Mouse (Mus musculus) CH12.LX (cell line): Measurements from ENCODE around the gene Olfr1412. TPM values are rescaled to one million over a fixed set of nuclear protein-coding genes. Genes with fewer than 3 reads are reported as not detected.

Experiments used
- DNase-seq: peaks from one replicate; pipeline ENCODE4 v3.0.0-alpha.2; 2013; ENCODE audit errors: extremely low read depth
- H3K27ac ChIP-seq: 2 replicates; pipeline ENCODE4 v1.5.1; 2012; ENCODE audit warnings: low read depth, mild to moderate bottlenecking, control low read depth, moderate library complexity; ENCODE audit not compliant: insufficient read depth
- H3K27me3 ChIP-seq: replicated peaks from 2 replicates; pipeline ENCODE3; 2012; ENCODE audit warnings: inconsistent platforms
- H3K36me3 ChIP-seq, 2 experiments: replicated peaks in 1 of 2; 2 replicates each; pipeline versions ENCODE3 to v1.6.1; 2012; ENCODE audit warnings: inconsistent platforms in 1 of 2, low read length in 1 of 2, mild to moderate bottlenecking in 1 of 2, mixed read lengths in 1 of 2, moderate library complexity in 1 of 2; ENCODE audit not compliant: control insufficient read depth in 1 of 2, insufficient read depth in 1 of 2
- H3K4me1 ChIP-seq, 2 experiments: 2 replicates each; pipeline ENCODE4 v1.6.1; 2012; ENCODE audit warnings: inconsistent platforms in 1 of 2, moderate library complexity in 1 of 2; ENCODE audit not compliant: insufficient read depth in 2 of 2, control insufficient read depth in 1 of 2
- H3K4me2 ChIP-seq: 2 replicates; pipeline ENCODE4 v1.6.1; 2012; ENCODE audit warnings: low read depth, mild to moderate bottlenecking, control low read depth; ENCODE audit not compliant: poor library complexity, insufficient read depth, severe bottlenecking
- H3K4me3 ChIP-seq, 3 experiments: fragments of 150-350 bp in 1 of 3; sonication (generic) in 1 of 3; replicated peaks in 1 of 3; 2 replicates each; pipeline versions ENCODE3 to v1.5.1; 2011 to 2012; ENCODE audit warnings: low read depth in 2 of 3, low read length in 2 of 3, mild to moderate bottlenecking in 2 of 3, moderate library complexity in 2 of 3, control low read depth in 1 of 3, improper control_type of control experiment in 1 of 3, inconsistent platforms in 1 of 3, mixed read lengths in 1 of 3; ENCODE audit not compliant: poor library complexity in 1 of 3
- H3K79me2 ChIP-seq: replicated peaks from 2 replicates; pipeline ENCODE4 v1.6.1; 2012; ENCODE audit warnings: mild to moderate bottlenecking, moderate library complexity; ENCODE audit not compliant: control insufficient read depth, poor library complexity, insufficient read depth, severe bottlenecking; ENCODE audit errors: extremely low read depth
- H3K9ac ChIP-seq: 2 replicates; pipeline ENCODE4 v1.6.1; 2012; ENCODE audit warnings: low read depth, mild to moderate bottlenecking, control low read depth, moderate library complexity; ENCODE audit not compliant: insufficient read depth
- H3K9me3 ChIP-seq: replicated peaks from 2 replicates; pipeline ENCODE3; 2012; ENCODE audit warnings: low read length, inconsistent platforms, mixed read lengths
- BHLHE40 ChIP-seq: IDR thresholded peaks from 2 replicates; pipeline ENCODE4 v1.6.1; 2011; ENCODE audit warnings: mild to moderate bottlenecking, low read depth, low read length, improper control_type of control experiment
- CTCF ChIP-seq, 2 experiments: IDR thresholded peaks in 1 of 2; conservative IDR thresholded peaks in 1 of 2; 2 replicates each; pipeline ENCODE4 v1.5.1; 2011 to 2012; ENCODE audit warnings: low read depth in 2 of 2, low read length in 2 of 2, improper control_type of control experiment in 1 of 2, inconsistent platforms in 1 of 2, mild to moderate bottlenecking in 1 of 2, moderate library complexity in 1 of 2
- E2F4 ChIP-seq: IDR thresholded peaks from 2 replicates; pipeline ENCODE4 v1.6.1; 2011; ENCODE audit warnings: low read depth, low read length, improper control_type of control experiment; ENCODE audit not compliant: insufficient replicate concordance
- ETS1 ChIP-seq: conservative IDR thresholded peaks from 2 replicates; pipeline ENCODE4 v1.6.1; 2012; ENCODE audit warnings: low read depth, mild to moderate bottlenecking, inconsistent platforms, low read length, improper control_type of control experiment, moderate library complexity
- GABPA ChIP-seq: IDR thresholded peaks from 2 replicates; pipeline ENCODE4 v1.6.1; 2012; ENCODE audit warnings: low read depth, low read length, improper control_type of control experiment, inconsistent platforms; ENCODE audit not compliant: insufficient replicate concordance
- HCFC1 ChIP-seq: IDR thresholded peaks from 2 replicates; pipeline ENCODE4 v1.6.1; 2012; ENCODE audit warnings: low read depth, mild to moderate bottlenecking, inconsistent platforms, low read length, improper control_type of control experiment
- IRF4 ChIP-seq: IDR thresholded peaks from 2 replicates; pipeline ENCODE4 v1.6.1; 2014; ENCODE audit warnings: low read depth, mild to moderate bottlenecking, inconsistent platforms, low read length, improper control_type of control experiment
- JUN ChIP-seq: IDR thresholded peaks from 2 replicates; pipeline ENCODE4 v1.6.1; 2011; ENCODE audit warnings: low read depth, mild to moderate bottlenecking, low read length, improper control_type of control experiment, moderate library complexity; ENCODE audit not compliant: insufficient read depth
- JUND ChIP-seq: conservative IDR thresholded peaks from 2 replicates; pipeline ENCODE4 v1.6.1; 2011; ENCODE audit warnings: low read depth, low read length, improper control_type of control experiment
- MAFK ChIP-seq: IDR thresholded peaks from 2 replicates; pipeline ENCODE4 v1.6.1; 2011; ENCODE audit warnings: low read length, improper control_type of control experiment; ENCODE audit not compliant: insufficient replicate concordance
- MAX ChIP-seq: IDR thresholded peaks from 2 replicates; pipeline ENCODE4 v1.6.1; 2011; ENCODE audit warnings: low read length, improper control_type of control experiment
- MEF2A ChIP-seq: IDR thresholded peaks from 2 replicates; pipeline ENCODE4 v1.6.1; 2014; ENCODE audit warnings: low read depth, mild to moderate bottlenecking, inconsistent platforms, low read length, improper control_type of control experiment, borderline replicate concordance
- MXI1 ChIP-seq: IDR thresholded peaks from 2 replicates; pipeline ENCODE4 v1.6.1; 2011; ENCODE audit warnings: mild to moderate bottlenecking, low read depth, low read length, improper control_type of control experiment
- MYC ChIP-seq: IDR thresholded peaks from 2 replicates; pipeline ENCODE4 v1.6.1; 2011; ENCODE audit warnings: low read depth, mild to moderate bottlenecking, improper control_type of control experiment, low read length
- NRF1 ChIP-seq: IDR thresholded peaks from 2 replicates; pipeline ENCODE4 v1.6.1; 2014; ENCODE audit warnings: low read depth, mild to moderate bottlenecking, inconsistent platforms, low read length, improper control_type of control experiment, moderate library complexity
- PAX5 ChIP-seq: IDR thresholded peaks from 2 replicates; pipeline ENCODE4 v1.6.1; 2012; ENCODE audit warnings: low read length, inconsistent platforms, mixed read lengths
- POLR2A ChIP-seq: IDR thresholded peaks from 2 replicates; pipeline ENCODE4 v1.6.1; 2011; ENCODE audit warnings: low read depth, mild to moderate bottlenecking, improper control_type of control experiment, low read length
- POLR2AphosphoS2 ChIP-seq: IDR thresholded peaks from 2 replicates; pipeline ENCODE4 v1.6.1; 2011; ENCODE audit warnings: low read depth, low read length, improper control_type of control experiment
- SIN3A ChIP-seq: IDR thresholded peaks from 2 replicates; pipeline ENCODE4 v1.6.1; 2012; ENCODE audit warnings: low read length, improper control_type of control experiment, inconsistent platforms
- SMC3 ChIP-seq: IDR thresholded peaks from 2 replicates; pipeline ENCODE4 v1.6.1; 2011; ENCODE audit warnings: low read depth, low read length, improper control_type of control experiment
- TCF12 ChIP-seq: IDR thresholded peaks from 2 replicates; pipeline ENCODE4 v1.6.1; 2014; ENCODE audit warnings: low read depth, mild to moderate bottlenecking, inconsistent platforms, low read length, improper control_type of control experiment
- UBTF ChIP-seq: IDR thresholded peaks from 2 replicates; pipeline ENCODE4 v1.6.1; 2012; ENCODE audit warnings: low read depth, mild to moderate bottlenecking, inconsistent platforms, low read length, improper control_type of control experiment, moderate library complexity
- USF1 ChIP-seq: IDR thresholded peaks from 2 replicates; pipeline ENCODE4 v1.6.1; 2014; ENCODE audit warnings: low read depth, mild to moderate bottlenecking, inconsistent platforms, low read length, improper control_type of control experiment
- ZC3H11A ChIP-seq: IDR thresholded peaks from 2 replicates; pipeline ENCODE4 v1.6.1; 2012; ENCODE audit warnings: low read depth, mild to moderate bottlenecking, inconsistent platforms, low read length, improper control_type of control experiment
- ZKSCAN1 ChIP-seq: IDR thresholded peaks from 2 replicates; pipeline ENCODE4 v1.6.1; 2012; ENCODE audit warnings: low read depth, inconsistent platforms, low read length, improper control_type of control experiment, borderline replicate concordance
- ZMIZ1 ChIP-seq: IDR thresholded peaks from 2 replicates; pipeline ENCODE4 v1.6.1; 2012; ENCODE audit warnings: low read depth, mild to moderate bottlenecking, inconsistent platforms, low read length, improper control_type of control experiment
- ZNF384 ChIP-seq: IDR thresholded peaks from 2 replicates; pipeline ENCODE4 v1.6.1; 2012; ENCODE audit warnings: low read depth, low read length, improper control_type of control experiment, inconsistent platforms
- dilution Hi-C: fragments of 300-500 bp; cut with MboI; formaldehyde crosslinking; loops from 2 replicates; pipeline ENCODE4 v1.14.3; 2020; ENCODE audit warnings: low sequenced_read_pairs; ENCODE audit not compliant: extremely low pct_unique_long_range_greater_than_20kb, extremely low pct_ligation_motif_present
- in situ Hi-C: fragments of 300-500 bp; cut with MboI; formaldehyde crosslinking; loops from 3 replicates; pipeline ENCODE4 v1.14.3; 2019; ENCODE audit warnings: low sequenced_read_pairs, low pct_ligation_motif_present, low pct_unique_long_range_greater_than_20kb, mixed read lengths
- polyA plus RNA-seq: library from polyadenylated mRNA; unstranded; fragments of >175 nt; gene quantifications from 2 replicates; pipeline ENCODE4 v1.2.1, GENCODE M21; 2012; ENCODE audit warnings: low read depth; ENCODE audit not compliant: insufficient read length
- total RNA-seq, 2 experiments: library from RNA; depleted of rRNA; stranded (reverse); fragments of 300-350 nt in 1 of 2; fragments of >200 nt in 1 of 2; gene quantifications; 2 replicates each; pipeline ENCODE4 v1.2.3; 2012 to 2014

The Olfr1412 gene
- total and polyA plus RNA-seq, 3 experiments, result not detected

GRCm38 (mm10) chr1:92634569-92634968, 49.0 kb downstream of the Olfr1412 start:
- DNase-seq, result no peak
- 0 out of 2 replicates have a peak, but pooled peaks cover under 1% of the 10 kb centered on the region for H3K79me2 ChIP-seq
- peaks cover 34 to 49% of the 10 kb centered on the region in 2 experiments for H3K36me3 ChIP-seq
- H3K27ac ChIP-seq, result no peak overlapping the region
- dilution Hi-C loops, result no loop called here
- TF ChIP-seq SMC3 (no peak), HCFC1 (no peak), SIN3A (no peak), PAX5 (no peak), JUND (no peak), ZNF384 (no peak), NRF1 (no peak), MYC (no peak), JUN (no peak), MAX (no peak), E2F4 (no peak), MEF2A (no peak), ZMIZ1 (no peak), POLR2AphosphoS2 (no peak), ZC3H11A (no peak), USF1 (no peak), UBTF (no peak), ZKSCAN1 (no peak), POLR2A (no peak), TCF12 (no peak)
- TF ChIP-seq, all 38 proteins: peak for 0
- Histone ChIP-seq H3K9ac (no peak overlapping the region), H3K4me2 (no peak overlapping the region), H3K27me3 (peaks cover 15% of the 10 kb centered on the region), H3K9me3 (no peaks in the 10 kb centered on the region), H3K4me3 (no peak overlapping the region), H3K4me1 (peaks cover 0 to 2% of the 10 kb centered on the region in 2 experiments; a peak in 1 of 4 replicates)
- in situ Hi-C loops, result no loop called here

DNA sequence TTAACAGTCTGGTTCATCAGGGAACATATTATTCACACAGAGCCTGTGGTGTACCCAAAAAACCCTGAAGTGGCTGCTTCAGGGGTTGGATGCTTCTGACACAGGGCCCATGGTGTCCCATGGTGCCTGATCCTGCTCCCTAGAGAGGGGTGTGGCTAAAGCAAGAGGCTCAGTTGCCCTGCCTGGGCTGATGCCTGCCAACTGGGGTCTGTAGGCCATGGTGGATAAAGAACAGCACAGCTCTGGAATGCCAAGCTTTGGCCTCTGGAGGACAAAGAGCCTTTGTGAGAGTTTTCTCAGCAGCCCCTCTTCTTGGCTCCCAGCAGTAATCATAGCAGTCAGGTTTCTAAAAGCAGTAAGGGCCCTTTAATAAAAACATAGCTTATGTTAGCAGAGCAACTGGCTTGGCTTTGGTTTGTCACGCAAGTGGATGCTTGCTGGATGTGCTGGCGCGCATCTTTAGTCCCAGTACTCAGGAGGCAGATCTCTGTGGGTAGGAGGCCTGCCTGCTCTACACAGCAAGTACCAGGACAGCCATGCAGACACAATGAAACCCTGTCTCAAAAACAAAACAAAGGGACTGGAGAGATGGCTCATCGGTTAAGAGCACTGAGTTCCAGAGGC, 49.5 kb downstream of the Olfr1412 start:
- dilution Hi-C loops, result no loop called here
- H3K79me2 ChIP-seq, result 0 out of 2 replicates have a peak, but pooled peaks cover 3% of the 10 kb centered on the region

More for the DNA sequence above, 49.5 kb downstream of the Olfr1412 start:
- in situ Hi-C loops, result no loop called here
- no peak overlapping the region for H3K4me3 ChIP-seq
- H3K4me1 ChIP-seq, result peaks cover 1 to 7% of the 10 kb centered on the region in 2 experiments; a peak in 3 of 4 replicates
- H3K36me3 ChIP-seq, result peaks cover 35 to 54% of the 10 kb centered on the region in 2 experiments
- no peak overlapping the region for H3K4me2 ChIP-seq
- H3K27me3 ChIP-seq, result peaks cover 13% of the 10 kb centered on the region
- no peak overlapping the region for H3K9ac ChIP-seq
- no peak for DNase-seq
- H3K9me3 ChIP-seq, result no peaks in the 10 kb centered on the region
- TF ChIP-seq MXI1 (no peak), MAFK (no peak), ZMIZ1 (no peak), PAX5 (no peak), IRF4 (no peak), CTCF (conservative IDR thresholded peaks at IDR 0.05 in 1 of 2, IDR thresholded peaks at IDR 0.05 in 1 of 2; ENCODE audit: low read depth in 2 of 2, low read length in 2 of 2) (no peak), ETS1 (no peak), BHLHE40 (no peak), HCFC1 (no peak), GABPA (no peak), JUN (no peak), MAX (no peak)
- no peak overlapping the region for H3K27ac ChIP-seq
